Mouse (Mus musculus): ENCODE data around the gene Slc8b1. TPM values are rescaled to one million over a fixed set of nuclear protein-coding genes. Genes with fewer than 3 reads are reported as not detected.

Gene Slc8b1
- polyA plus RNA-seq, 1 experiment: 12.1 TPM

- no peaks in the 10 kb centered on the region for H3K4me1 ChIP-seq (ENCODE audit: control insufficient read depth, insufficient read depth, insufficient read length, low read length)
- no peak overlapping the region for H3K4me3 ChIP-seq (ENCODE audit: low read depth, low read length)
- TF ChIP-seq CTCF (IDR thresholded peaks at IDR 0.05; ENCODE audit: extremely low read depth, insufficient read length, insufficient replicate concordance, low read depth, low read length): no peak
- TF ChIP-seq POLR2A (IDR thresholded peaks at IDR 0.05; ENCODE audit: low read depth, low read length): no peak
- 85% methylated on average over 2 of the region's 2 CpGs for WGBS
- no peaks in the 10 kb centered on the region for H3K27me3 ChIP-seq (ENCODE audit: control insufficient read depth, insufficient read depth, low read length)
- H3K27ac ChIP-seq (ENCODE audit: insufficient read depth, low read depth, low read length): no peak overlapping the region
- peaks cover 43% of the 10 kb centered on the region for H3K36me3 ChIP-seq (ENCODE audit: control insufficient read depth, insufficient read depth, low read length)
Measured at GRCm38 (mm10) chr5:120534686-120535075, 23.7 kb downstream of the Slc8b1 start.

- 90% methylated on average over 13 of the region's 13 CpGs for whole genome bisulfite sequencing
- TF ChIP-seq POLR2A (IDR thresholded peaks at IDR 0.05; ENCODE audit: low read depth, low read length): no peak
Measured at GRCm38 (mm10) chr5:120536046-120536445, 25.1 kb downstream of the Slc8b1 start.

GRCm38 (mm10) chr5:120536632-120537031 lies 25.7 kb downstream of the Slc8b1 start:
- Histone ChIP-seq H3K4me1 (ENCODE audit: control insufficient read depth, insufficient read depth, insufficient read length, low read length) (no peaks in the 10 kb centered on the region), H3K27me3 (ENCODE audit: control insufficient read depth, insufficient read depth, low read length) (no peaks in the 10 kb centered on the region), H3K36me3 (ENCODE audit: control insufficient read depth, insufficient read depth, low read length) (peaks cover 56% of the 10 kb centered on the region), H3K27ac (ENCODE audit: insufficient read depth, low read depth, low read length) (no peak overlapping the region), H3K4me3 (ENCODE audit: low read depth, low read length) (no peak overlapping the region)
- TF ChIP-seq POLR2A (IDR thresholded peaks at IDR 0.05; ENCODE audit: low read depth, low read length): no peak
- TF ChIP-seq CTCF (IDR thresholded peaks at IDR 0.05; ENCODE audit: extremely low read depth, insufficient read length, insufficient replicate concordance, low read depth, low read length): no peak
- WGBS: 78% methylated on average over 5 of the region's 5 CpGs

More at GRCm38 (mm10) chr5:120536046-120536445, 25.1 kb downstream of the Slc8b1 start:
- Histone ChIP-seq H3K36me3 (ENCODE audit: control insufficient read depth, insufficient read depth, low read length) (peaks cover 54% of the 10 kb centered on the region), H3K4me3 (ENCODE audit: low read depth, low read length) (no peak overlapping the region), H3K27ac (ENCODE audit: insufficient read depth, low read depth, low read length) (no peak overlapping the region), H3K4me1 (ENCODE audit: control insufficient read depth, insufficient read depth, insufficient read length, low read length) (no peaks in the 10 kb centered on the region), H3K27me3 (ENCODE audit: control insufficient read depth, insufficient read depth, low read length) (no peaks in the 10 kb centered on the region)

GRCm38 (mm10) chr5:120548236-120548850 lies 37.4 kb downstream of the Slc8b1 start:
- TF ChIP-seq POLR2A (IDR thresholded peaks at IDR 0.05; ENCODE audit: low read depth, low read length) (no peak), CTCF (IDR thresholded peaks at IDR 0.05; ENCODE audit: extremely low read depth, insufficient read length, insufficient replicate concordance, low read depth, low read length) (no peak)
- WGBS: 86% methylated on average over 11 of the region's 11 CpGs
- Histone ChIP-seq H3K4me3 (ENCODE audit: low read depth, low read length) (no peak overlapping the region), H3K36me3 (ENCODE audit: control insufficient read depth, insufficient read depth, low read length) (peaks cover 46% of the 10 kb centered on the region), H3K4me1 (ENCODE audit: control insufficient read depth, insufficient read depth, insufficient read length, low read length) (no peaks in the 10 kb centered on the region), H3K27me3 (ENCODE audit: control insufficient read depth, insufficient read depth, low read length) (no peaks in the 10 kb centered on the region), H3K27ac (ENCODE audit: insufficient read depth, low read depth, low read length) (no peak overlapping the region)

- no peak overlapping the region for H3K27ac ChIP-seq (ENCODE audit: insufficient read depth, low read depth, low read length)
- no peak for TF ChIP-seq POLR2A (IDR thresholded peaks at IDR 0.05; ENCODE audit: low read depth, low read length)
- no peak for TF ChIP-seq CTCF (IDR thresholded peaks at IDR 0.05; ENCODE audit: extremely low read depth, insufficient read length, insufficient replicate concordance, low read depth, low read length)
- H3K4me3 ChIP-seq (ENCODE audit: low read depth, low read length): no peak overlapping the region
- no peaks in the 10 kb centered on the region for H3K27me3 ChIP-seq (ENCODE audit: control insufficient read depth, insufficient read depth, low read length)
- no peaks in the 10 kb centered on the region for H3K4me1 ChIP-seq (ENCODE audit: control insufficient read depth, insufficient read depth, insufficient read length, low read length)
- WGBS: 44% methylated on average over 5 of the region's 5 CpGs
- peaks cover 51% of the 10 kb centered on the region for H3K36me3 ChIP-seq (ENCODE audit: control insufficient read depth, insufficient read depth, low read length)
Measured at GRCm38 (mm10) chr5:120550137-120550536, 39.2 kb downstream of the Slc8b1 start.

GRCm38 (mm10) chr5:120550673-120551072 lies 39.7 kb downstream of the Slc8b1 start:
- WGBS: 96% methylated on average over 5 of the region's 5 CpGs
- Histone ChIP-seq H3K27me3 (ENCODE audit: control insufficient read depth, insufficient read depth, low read length) (no peaks in the 10 kb centered on the region), H3K36me3 (ENCODE audit: control insufficient read depth, insufficient read depth, low read length) (peaks cover 56% of the 10 kb centered on the region), H3K27ac (ENCODE audit: insufficient read depth, low read depth, low read length) (no peak overlapping the region), H3K4me3 (ENCODE audit: low read depth, low read length) (no peak overlapping the region), H3K4me1 (ENCODE audit: control insufficient read depth, insufficient read depth, insufficient read length, low read length) (no peaks in the 10 kb centered on the region)
- TF ChIP-seq CTCF (IDR thresholded peaks at IDR 0.05; ENCODE audit: extremely low read depth, insufficient read length, insufficient replicate concordance, low read depth, low read length): no peak
- no peak for TF ChIP-seq POLR2A (IDR thresholded peaks at IDR 0.05; ENCODE audit: low read depth, low read length)

GRCm38 (mm10) chr5:120555871-120556270 lies 44.9 kb downstream of the Slc8b1 start:
- Histone ChIP-seq H3K27ac (ENCODE audit: insufficient read depth, low read depth, low read length) (no peak overlapping the region), H3K36me3 (ENCODE audit: control insufficient read depth, insufficient read depth, low read length) (peaks cover 54% of the 10 kb centered on the region), H3K4me3 (ENCODE audit: low read depth, low read length) (no peak overlapping the region), H3K4me1 (ENCODE audit: control insufficient read depth, insufficient read depth, insufficient read length, low read length) (peaks cover 4% of the 10 kb centered on the region; the same call in 1 of the 2 replicates), H3K27me3 (ENCODE audit: control insufficient read depth, insufficient read depth, low read length) (no peaks in the 10 kb centered on the region)
- TF ChIP-seq CTCF (IDR thresholded peaks at IDR 0.05; ENCODE audit: extremely low read depth, insufficient read length, insufficient replicate concordance, low read depth, low read length) (no peak), POLR2A (IDR thresholded peaks at IDR 0.05; ENCODE audit: low read depth, low read length) (no peak)
- WGBS: 93% methylated on average over 24 of the region's 24 CpGs
